Mouse (Mus musculus) adrenal gland (tissue): Measurements from ENCODE around the gene Scn1a.

ENCODE experiments used
- intact Hi-C: fragments of 180-260 bp; cut with DNase I; formaldehyde crosslinking; loops from one replicate; pipeline ENCODE4 v1.15.1; 2025
- long read RNA-seq, 2 experiments: library from polyadenylated mRNA; unstranded; transcript quantifications; one replicate each; pipeline ENCODE4 v2.0.0; 2020; ENCODE audit warnings: borderline replicate concordance in 1 of 2; ENCODE audit not compliant: insufficient replicate concordance in 1 of 2

The Scn1a gene
- long read RNA-seq, experiment 1: 0 reads
- long read RNA-seq, experiment 2: 0 reads

GRCm38 (mm10) chr2:66440711-66441110 lies at the start of gene Scn1a:
TSS of gene Scn1a (minus strand) at chr2:66440840.
- intact Hi-C loops: no loop called here

GRCm38 (mm10) chr2:66478395-66478794 lies 37.8 kb upstream of the Scn1a start:
- intact Hi-C loops: no loop called here

GRCm38 (mm10) chr2:66473181-66473822 lies 32.7 kb upstream of the Scn1a start:
- intact Hi-C loops: loop anchor here (1.0 to 5.0 kb wide), 2 partner anchors 171 to 324 kb away; no protein-coding TSS in a partner anchor

GRCm38 (mm10) chr2:66465484-66465883 lies 24.8 kb upstream of the Scn1a start:
- intact Hi-C loops: no loop called here

- intact Hi-C loops: no loop called here
Observed at GRCm38 (mm10) chr2:66464874-66465458, 24.3 kb upstream of the Scn1a start.

- intact Hi-C loops: no loop called here
Observed at GRCm38 (mm10) chr2:66463916-66464315, 23.3 kb upstream of the Scn1a start.

GRCm38 (mm10) chr2:66462458-66462857 lies 21.8 kb upstream of the Scn1a start:
- intact Hi-C loops: no loop called here

GRCm38 (mm10) chr2:66439764-66440471 lies 722 bp downstream of the Scn1a start:
- intact Hi-C loops: loop anchor here (1.0 kb wide), 1 partner anchor 14 kb away; no protein-coding TSS in a partner anchor

- intact Hi-C loops: no loop called here
Observed at GRCm38 (mm10) chr2:66436286-66436685, 4.4 kb downstream of the Scn1a start.

- intact Hi-C loops: loop anchor here (2.0 kb wide), 1 partner anchor 153 kb away; the partner anchor contains the start of gene Ttc21b
Observed at GRCm38 (mm10) chr2:66409740-66410290, 30.8 kb downstream of the Scn1a start.

- intact Hi-C loops: loop anchor here (2.0 kb wide), 1 partner anchor 152 kb away; the partner anchor contains the start of gene Ttc21b
Observed at GRCm38 (mm10) chr2:66408899-66409739, 31.5 kb downstream of the Scn1a start.

- intact Hi-C loops: loop anchor here (2.0 kb wide), 1 partner anchor 152 kb away; the partner anchor contains the start of gene Ttc21b
Observed at GRCm38 (mm10) chr2:66408456-66408855, 32.2 kb downstream of the Scn1a start.

- intact Hi-C loops: no loop called here
Observed at GRCm38 (mm10) chr2:66392586-66392985, 48.1 kb downstream of the Scn1a start.

GRCm38 (mm10) chr2:66367957-66368356 lies 72.7 kb downstream of the Scn1a start:
- intact Hi-C loops: no loop called here

GRCm38 (mm10) chr2:66350590-66350989 lies 90.0 kb downstream of the Scn1a start:
- intact Hi-C loops: no loop called here

GRCm38 (mm10) chr2:66346622-66347021 lies 94.0 kb downstream of the Scn1a start:
- intact Hi-C loops: no loop called here

- intact Hi-C loops: no loop called here
Observed at GRCm38 (mm10) chr2:66346181-66346580, 94.5 kb downstream of the Scn1a start.

- intact Hi-C loops: no loop called here
Observed at GRCm38 (mm10) chr2:66337406-66337805, 103.2 kb downstream of the Scn1a start.

GRCm38 (mm10) chr2:66336396-66336795 lies 104.2 kb downstream of the Scn1a start:
- intact Hi-C loops: no loop called here

GRCm38 (mm10) chr2:66272551-66272950 lies 168.1 kb downstream of the Scn1a start:
- intact Hi-C loops: no loop called here
